Mouse (Mus musculus) T-cell, adult 2 months (primary cell): ENCODE data around the gene Stac.

Source experiments
- DNase-seq: peaks from one replicate; pipeline ENCODE4 v3.0.0; 2022; ENCODE audit warnings: low spot score

Stac gene

DNA sequence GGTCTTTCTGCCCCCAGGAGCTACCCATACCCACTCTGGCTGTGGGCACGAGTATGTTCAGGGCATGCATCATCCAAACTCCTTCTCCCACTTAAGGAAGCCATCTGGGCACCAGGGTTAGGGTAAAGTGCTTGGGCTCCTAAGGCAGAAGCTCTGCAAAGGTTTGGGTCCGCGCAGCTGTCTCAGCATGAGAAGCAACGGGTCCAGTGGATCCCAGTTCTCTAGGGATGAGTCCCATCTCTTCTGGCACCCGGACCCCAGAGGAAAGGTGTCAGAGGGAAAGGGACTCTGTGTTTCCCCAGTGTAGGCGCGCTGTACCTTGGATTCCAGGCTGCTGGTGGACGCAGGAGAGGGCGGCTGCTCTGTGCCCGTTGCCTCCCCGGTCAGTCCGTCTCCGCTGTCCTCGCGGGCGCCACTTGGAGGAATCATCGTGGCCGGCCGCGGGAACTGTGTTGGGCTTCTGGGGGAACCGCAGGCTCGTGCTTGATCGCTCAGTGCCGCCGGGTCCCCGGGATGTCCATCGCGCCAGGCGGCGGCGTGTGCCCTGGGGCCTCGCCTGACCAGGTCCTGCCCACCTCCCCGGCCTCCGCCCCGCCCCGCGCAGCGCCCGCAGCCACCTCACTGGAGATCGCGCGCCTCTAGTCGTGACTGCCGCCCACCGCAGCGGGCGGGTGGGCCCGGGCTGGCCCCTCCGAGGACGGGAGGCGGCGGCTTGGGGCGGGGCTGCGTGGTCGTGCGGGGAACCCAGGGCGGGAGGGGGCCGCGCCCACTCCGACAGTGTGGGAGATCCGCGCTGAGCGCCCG is at the start of gene Stac:
Gene Stac (minus strand): TSS at position 669 of the 804 bp plus-strand sequence.
- no peak for DNase-seq

DNA sequence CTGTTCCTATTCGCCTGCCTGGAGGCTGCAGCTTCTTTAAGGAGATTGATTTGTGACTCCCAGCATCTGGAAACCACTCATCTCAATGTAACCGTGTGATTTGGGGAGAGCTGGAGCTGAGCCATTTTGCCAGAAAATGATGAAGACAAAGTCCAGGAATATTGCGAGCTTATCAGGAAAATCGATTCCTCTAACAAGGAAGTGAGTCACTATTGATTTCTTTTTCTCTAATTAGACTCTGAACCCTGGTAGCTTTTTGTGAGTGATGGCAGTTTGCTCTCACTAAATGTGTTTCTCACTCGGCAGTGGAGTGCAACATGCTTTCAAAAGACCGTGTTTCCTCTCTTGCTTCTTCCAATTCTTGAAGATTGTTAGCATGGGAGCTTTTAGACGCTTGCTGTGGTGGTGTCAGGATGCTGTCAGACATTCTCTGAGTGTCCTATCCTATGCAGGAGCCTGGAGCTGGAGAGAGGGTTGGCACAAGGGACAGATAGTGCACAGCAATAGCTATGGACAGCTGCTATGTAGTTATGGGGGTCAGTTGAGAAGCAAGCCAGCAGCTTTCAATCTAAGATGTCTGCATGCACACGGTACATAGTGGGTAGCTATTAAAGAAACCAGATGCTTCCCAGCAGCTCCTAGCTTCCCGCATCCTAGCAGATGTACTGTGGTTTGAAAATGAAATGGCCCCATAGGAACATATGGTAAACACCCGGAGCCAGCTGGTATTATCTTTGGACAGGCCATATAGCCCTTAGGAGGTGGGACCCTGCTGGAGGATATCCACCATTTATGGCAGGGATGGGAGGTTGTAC is 49.5 kb upstream of the Stac start:
- DNase-seq = no peak

DNA sequence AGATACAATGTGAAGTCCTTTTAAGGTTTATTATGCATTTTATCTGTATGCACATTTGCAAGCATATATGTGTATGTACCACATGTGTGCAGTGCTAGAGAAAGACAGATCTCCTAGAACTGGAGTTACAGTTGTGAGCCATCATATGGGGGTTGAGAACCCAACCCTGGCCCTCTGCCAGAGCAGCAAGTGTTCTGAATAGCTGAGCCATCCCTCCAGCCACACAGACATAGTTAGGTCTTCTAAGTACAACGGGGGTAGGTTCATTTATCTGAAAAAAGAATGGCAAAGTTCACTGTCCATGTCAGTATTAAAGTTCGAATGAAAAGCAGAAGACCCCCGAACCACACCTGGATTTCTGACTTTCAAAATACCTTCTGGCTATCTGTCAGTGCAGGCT is 48.9 kb upstream of the Stac start:
- DNase-seq = no peak

DNA sequence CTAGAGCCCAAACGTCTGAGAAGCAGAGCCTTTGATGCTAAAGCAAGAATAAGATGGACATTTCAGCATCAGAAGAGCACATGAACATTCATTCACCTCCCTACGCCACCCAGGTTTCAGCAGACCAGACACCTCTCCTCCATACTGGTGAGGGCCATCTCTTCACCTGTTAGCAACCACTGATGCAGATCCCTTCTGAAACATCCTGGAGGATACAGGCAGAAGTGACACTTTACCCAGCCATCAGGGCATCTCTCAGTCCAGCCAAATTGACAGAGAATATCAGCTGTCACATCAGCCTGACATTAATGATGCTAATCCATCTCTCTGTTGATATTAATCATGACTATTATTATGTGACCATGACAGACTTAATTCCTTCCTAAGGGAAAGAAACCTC is 47.6 kb upstream of the Stac start:
- no peak for DNase-seq

DNA sequence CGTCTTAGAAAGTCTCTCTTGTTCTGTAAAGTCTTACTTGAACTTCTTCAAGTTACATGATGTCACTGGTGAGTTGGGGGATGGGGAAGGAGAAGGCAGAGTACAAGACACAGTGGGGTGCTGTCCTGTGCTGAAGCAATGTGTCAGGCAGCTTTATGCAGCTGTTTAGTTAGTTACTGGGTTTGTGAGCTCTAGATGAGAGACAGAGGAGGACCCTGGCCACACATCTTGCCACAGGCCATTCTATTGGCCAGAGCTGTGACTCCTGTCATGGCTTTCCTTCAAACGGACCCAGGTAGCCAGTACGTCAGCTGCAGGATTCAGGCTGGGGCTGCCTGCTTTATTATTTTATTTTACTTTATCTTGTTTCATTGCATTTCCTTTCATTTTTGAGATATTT is 45.8 kb upstream of the Stac start:
- no peak for DNase-seq

DNA sequence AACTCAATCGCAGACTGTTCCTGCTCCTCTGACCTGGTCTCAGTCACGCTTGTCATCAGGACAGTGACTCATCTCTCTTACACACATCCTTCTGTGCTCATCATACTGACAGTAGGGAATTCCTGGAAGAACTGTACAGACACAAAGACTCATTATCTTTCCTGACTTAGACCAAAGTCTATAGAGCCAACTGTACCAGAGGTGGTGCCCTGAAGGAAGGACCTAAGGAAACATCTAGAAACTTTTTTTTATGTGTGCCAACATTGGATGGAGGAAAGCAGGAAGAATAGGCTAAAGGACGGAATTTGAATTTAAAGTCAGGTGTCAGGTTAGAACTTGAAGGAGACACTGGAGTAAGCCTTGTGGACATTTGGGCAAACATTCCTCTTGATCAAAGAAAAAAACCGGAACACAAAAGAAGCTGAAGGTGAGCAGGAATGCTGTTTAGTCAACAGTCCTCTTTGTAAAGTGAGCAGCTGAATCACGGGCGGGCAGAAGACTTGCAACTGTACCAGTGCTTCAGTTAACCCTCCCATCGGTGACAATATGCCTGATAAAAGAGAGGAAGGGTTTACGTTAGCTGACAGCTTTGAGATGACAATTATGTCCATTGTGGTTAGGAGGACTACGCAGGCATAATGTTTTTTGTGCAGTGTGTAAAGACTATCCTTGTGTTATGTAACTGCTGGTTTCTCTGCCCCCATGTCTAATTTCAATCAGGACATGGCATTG is 42.0 kb upstream of the Stac start:
- no peak for DNase-seq

DNA sequence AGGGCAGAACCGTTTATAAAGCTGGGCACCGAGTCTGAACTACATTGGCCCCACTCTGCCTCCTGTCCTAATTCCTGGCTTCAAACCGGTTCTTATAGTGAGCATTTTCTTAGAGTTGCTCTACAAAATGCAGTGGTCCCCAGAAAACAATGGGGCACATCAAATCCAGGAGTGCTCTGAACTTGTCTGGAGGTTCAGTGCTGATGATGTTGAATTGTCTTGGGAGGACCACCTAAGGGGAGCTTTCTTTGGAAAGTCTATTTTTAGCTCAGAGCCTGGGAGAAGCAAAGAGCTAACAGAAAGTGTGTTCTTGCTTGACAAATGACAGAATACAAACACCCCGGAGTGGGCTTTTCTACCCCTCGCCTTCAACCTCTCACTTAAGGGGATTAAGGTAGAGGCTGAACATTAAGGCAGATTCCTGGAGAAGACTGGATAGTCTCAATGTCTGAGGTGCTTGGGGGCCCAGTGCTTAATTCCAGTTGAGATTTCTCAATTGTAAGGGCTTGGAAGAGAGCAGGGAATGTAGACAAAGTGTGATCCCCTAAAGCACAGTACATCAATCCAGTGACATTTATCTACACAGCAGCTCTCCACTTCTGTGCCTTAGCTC is 34.9 kb upstream of the Stac start:
- no peak for DNase-seq

DNA sequence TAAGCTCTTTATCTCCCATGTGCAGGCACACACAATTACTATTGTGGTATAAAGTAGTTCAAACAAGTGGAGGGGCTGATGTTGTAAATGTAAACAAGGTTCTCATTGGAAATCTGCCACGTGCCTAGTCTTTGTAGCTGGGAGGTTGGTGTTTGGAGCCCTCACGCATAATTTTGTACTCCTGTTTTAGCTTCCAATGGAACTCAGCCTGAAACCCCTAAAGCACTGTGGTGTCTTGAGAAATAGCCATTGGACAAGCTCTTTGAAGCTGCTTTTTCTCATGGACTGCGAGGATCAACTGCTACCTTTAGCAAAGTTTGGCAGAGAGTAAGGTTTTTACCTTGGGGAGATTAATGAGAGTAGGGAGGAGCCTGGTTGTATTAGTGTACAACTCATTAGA is 24.3 kb upstream of the Stac start:
- no peak for DNase-seq

DNA sequence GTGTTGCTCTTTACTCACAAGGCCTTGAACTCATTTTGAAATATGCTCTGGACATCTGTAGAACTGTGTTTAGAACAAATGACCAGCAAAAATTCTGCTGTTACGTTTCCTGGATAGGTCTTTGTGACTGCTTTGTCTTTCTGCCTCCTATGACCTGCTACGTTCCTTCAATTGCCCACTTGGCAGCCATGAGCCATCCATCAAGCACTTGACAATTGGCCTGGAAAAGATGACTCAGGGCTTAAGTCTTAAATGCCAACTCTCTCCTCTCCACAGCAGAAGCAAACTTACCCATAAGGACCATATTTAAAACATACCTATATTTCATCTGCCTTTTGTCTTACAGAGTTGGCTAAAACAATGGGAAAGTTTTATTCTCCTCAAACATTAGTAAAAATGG is 10.0 kb upstream of the Stac start:
- DNase-seq = no peak

DNA sequence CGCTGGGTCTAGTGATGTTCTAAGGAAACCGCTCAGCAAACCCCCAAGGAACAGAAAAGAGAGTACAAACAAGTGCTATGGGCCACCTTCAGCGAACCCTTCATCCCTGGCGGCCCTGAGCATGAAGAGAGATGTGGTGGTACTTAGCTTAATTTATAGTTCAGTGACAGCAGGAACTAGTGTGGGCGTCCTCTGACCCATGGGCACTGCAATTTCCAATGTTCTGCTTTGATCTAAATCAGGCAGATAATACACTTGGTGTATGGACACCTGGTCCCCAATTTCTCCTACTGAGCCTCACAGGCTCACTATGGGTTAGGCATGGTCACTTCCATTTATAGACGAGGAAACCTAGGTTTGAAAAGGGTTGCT is 322 bp upstream of the Stac start:
- DNase-seq = no peak

DNA sequence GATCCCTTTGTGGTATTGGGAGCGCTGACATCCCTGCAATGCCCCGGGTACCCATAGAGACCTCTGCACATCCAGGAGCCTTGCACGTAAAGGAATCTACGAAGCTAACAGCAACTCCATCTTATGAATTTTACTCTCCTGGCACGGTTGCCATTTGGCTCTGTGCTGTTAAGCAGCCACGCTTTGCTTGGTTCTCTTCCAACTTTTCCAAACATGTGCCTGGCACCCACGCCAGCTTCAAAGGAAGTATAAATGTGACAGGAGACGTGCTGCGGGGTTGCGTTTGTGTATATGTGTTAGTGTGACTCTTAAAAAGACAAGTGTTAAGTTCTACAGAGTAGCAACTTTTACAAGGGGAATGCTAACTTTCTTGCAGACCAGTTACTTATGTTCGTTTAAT is 1.0 kb downstream of the Stac start:
- DNase-seq = no peak

DNA sequence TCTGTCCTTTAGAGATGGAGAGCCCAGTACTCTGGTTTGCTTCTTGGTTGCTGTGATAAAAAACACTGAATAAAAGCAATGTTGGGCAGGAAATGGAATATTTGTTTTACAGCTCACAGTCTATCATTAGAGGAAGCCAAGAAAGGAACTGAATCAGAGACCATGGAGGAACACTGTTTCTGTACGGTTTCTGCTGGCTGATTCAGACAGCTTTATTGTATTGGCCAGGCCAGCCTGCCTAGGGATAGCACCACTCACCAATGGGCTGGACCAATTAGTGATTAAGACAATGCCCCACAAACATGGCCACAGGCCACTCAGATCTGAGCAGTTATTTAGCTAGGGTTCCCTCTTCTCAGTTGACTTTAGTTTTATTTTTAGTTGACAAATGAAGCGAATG is 6.0 kb downstream of the Stac start:
- no peak for DNase-seq

DNA sequence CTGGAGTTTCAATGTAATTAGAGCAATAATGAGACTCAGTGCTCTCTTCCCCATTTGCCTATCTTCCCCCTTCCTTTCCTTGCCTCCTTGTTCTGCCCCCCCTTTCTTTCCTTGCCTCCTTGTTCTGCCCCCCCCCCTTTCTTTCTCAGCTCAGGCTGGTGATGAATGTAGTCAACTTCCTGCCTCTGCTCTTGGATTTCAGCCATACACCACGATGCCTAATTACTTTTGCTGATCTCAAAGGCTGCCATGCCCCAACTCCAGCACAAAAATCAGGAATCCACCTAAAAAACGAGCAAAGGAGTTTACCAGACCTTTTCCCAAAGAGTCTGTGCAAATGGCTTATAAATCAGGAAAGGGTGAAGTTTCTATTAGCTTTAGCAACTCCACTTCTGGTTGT is 10.6 kb downstream of the Stac start:
- no peak for DNase-seq

DNA sequence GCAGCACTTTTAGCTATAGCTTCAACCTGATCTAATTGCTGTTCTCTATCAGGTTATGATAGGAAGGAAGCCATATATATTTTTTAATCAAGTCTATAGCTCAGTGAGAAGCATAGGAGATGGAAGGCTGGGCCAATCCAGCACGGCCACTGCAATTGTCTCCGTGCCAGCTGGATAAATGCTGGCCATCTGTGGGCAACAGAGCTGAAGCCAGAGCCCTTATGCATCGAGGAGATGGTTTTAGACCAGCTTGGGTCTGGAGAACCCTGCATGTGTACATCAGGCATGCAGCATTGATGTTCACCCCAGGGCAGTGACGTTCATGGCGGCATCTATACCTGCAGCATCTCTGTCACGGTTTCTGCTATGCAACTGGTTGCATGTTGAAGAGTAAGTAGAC is 20.3 kb downstream of the Stac start:
- no peak for DNase-seq

DNA sequence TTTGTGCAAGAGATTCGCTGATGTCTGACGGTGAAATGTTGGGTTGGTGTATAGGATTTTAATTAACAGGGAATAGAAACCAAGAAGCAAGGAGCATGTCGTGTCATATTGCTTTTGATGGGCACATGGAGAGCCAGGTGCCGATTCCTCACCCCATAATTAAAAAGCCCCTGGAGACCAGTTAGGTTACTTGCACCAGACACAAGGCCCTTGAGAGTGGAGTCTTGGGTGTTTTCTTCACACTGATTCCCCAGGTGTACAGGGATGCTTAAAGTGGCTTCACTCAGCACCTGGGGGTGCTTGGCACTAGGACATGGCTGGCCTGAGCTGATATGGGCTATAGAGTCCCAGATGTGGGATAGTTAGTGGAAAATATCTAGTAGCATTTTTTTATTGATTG is 35.1 kb downstream of the Stac start:
- no peak for DNase-seq

DNA sequence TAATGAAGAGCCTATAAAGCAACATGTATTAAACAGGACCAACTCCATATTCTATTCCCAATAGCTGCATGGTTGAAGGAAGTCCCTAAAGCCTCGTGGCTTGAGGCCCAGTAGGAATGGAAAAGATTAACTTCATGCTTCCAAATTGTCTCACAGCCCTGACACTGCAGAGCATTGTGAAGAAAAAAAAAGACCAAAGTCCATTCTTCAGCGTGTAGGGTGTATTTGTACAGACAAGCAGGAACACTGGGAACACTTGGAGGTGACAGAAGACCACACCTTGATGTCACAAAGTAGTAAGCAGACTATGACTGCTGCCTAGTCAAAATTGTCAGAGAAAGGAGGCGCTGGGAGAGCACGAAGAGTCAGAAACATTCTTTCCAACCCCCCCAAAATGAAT is 45.9 kb downstream of the Stac start:
- DNase-seq = no peak

DNA sequence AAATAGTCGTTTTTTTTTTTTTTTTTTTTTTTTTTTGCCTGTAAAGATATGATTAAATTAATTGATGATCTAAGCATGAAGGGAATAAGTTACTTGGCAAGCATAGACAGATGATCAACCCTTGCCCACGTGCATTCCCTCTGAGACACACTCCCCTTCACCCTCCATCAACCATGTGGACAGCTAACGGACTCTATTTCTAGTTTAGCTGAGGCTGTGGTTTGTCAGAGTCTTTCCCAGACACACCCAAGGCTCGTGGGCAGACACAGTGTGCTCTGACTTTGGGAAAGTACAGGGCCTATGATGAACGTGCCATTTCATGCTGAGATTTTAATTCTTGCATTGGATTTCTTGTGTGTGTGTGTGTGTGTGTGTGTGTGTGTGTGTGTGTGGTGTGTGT is 46.8 kb downstream of the Stac start:
- no peak for DNase-seq

DNA sequence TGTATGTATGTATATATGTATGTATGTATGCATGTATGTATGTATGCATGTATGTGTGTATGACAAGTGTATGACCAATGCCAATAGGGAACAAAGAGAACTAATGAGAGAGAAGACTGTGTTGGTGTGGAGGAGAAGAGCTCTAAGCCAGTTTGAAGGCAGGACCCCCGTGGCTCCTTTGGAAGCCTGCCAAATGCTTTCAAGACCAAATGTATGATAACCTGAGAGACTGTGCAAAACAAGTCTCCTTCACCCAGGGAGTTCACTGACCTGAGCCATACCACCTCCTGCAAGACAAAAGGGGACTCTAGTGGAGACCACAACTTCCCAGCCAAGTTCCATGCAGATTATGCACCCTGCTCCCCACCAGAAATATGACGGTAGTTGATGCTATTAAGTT is 52.5 kb downstream of the Stac start:
- no peak for DNase-seq

DNA sequence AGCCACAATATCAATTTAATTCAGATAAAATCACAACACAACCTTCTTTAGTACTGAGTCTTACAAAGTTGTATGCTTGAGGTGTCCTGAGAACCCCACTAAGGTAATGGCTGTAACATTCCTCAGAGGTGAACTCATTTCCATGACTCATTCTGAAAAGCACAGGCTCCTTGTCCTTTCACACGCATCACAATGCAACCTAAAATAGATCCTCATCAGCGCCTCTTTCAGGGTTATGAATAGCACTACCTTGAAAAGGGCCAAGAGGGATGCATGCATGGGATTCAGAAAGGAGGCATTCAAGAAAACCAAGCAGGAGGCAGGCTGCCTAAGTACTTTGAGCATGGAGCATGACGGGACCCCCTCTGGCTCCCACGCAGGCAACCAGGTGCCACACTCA is 57.3 kb downstream of the Stac start:
- DNase-seq = no peak

DNA sequence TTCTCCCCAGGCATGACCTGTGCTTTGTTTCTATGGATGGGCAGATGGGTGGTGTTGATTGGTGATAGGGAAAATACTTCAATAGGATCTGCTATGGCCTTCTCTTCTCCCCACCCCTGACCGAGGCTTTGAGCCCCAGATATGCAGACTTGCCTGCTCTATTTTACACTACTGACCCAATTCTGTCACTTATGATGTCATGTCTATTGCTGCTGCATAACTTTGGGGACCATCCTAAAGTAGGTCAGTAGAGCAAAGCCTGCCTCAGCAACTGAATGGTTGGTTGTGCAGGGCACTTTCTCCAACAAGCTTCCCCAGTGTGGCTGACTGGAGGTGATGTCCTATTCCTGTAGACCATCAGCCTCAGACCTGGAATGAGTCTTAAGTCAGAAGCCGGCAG is 69.0 kb downstream of the Stac start:
- DNase-seq = no peak

DNA sequence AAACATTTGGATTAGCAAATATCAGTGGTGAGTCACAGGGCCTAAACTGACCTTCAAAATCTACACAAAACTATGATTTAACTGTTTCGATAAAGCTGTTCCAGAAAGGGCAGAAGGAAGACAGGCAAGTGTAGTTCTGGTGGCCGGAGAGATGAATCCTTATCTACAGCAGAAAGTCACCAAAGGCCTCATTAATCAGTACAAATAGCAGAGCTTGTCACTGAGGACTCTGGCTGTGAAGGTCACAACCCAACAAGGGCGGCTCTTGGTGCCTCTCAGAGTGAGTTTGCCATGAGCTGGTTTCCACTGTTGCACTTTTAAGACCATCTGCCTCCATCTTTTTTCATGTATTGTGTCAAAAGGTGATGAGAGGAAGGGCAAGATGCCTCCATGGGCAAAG is 78.8 kb downstream of the Stac start:
- no peak for DNase-seq

DNA sequence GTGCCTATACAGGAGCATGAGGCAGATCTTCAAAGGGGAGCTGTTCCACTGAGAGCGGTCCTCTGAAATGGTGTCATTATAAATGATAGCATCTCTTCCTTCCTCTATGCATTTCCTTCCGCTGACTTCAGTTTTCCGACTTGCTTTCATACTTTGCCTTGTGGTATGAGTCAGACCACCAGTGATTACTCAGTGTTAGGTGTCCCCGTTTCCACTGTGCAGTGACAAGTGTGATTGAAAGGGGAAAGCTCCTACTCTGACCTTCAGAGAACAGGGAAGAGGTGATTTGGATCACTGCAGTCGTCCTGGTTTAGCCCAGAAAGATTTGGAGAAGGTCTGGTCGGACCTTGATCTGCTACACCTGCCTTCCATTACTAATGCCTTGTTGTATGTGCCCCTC is 81.4 kb downstream of the Stac start:
- no peak for DNase-seq

DNA sequence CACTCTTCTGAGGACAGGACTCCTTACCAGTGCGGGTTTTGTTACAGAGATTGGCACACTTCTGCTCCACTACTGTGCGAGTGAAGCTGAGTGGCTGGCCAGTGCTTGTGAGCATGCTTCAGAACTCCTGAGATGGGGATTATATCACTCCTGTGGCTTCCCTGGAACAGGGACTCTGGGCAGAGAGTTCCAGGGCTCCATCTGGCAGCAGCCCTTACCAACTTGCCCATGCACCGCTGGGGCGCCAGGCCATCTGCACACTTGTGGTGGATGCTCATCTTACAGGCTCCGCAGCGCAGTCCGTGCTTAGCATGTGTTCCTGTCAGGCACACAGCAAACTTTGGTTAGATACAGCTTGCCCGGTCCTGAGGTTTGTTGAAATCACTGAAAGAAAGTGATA is 83.5 kb downstream of the Stac start:
- DNase-seq = no peak
